Mouse (Mus musculus) adrenal gland, postnatal 10 days (tissue): ENCODE data around the gene Mrtfb. TPM values are rescaled to one million over a fixed set of nuclear protein-coding genes. Genes with fewer than 3 reads are reported as not detected.

Experiments used
- DNase-seq: peaks from one replicate; pipeline ENCODE4 v3.0.0; 2021; ENCODE audit warnings: mixed read lengths
- total RNA-seq, 2 experiments: library from RNA; stranded (reverse); gene quantifications; 2 replicates each; pipeline ENCODE4 v1.2.3; 2021

The Mrtfb gene
- total RNA-seq, 2 experiments from 2014 or later = 28.8 to 34.0 TPM

- peak; percentile 65 for DNase-seq
Measured at GRCm38 (mm10) chr16:13437770-13438372, 181.6 kb downstream of the Mrtfb start.

GRCm38 (mm10) chr16:13440468-13440867, 184.2 kb downstream of the Mrtfb start:
- peak; percentile 55 for DNase-seq

- DNase-seq = no peak
Measured at GRCm38 (mm10) chr16:13443764-13444163, 187.5 kb downstream of the Mrtfb start.

- no peak for DNase-seq
Measured at GRCm38 (mm10) chr16:13445461-13445860, 189.2 kb downstream of the Mrtfb start.

GRCm38 (mm10) chr16:13446488-13446887, 190.2 kb downstream of the Mrtfb start:
- peak; percentile 48 for DNase-seq

- no peak for DNase-seq
Measured at GRCm38 (mm10) chr16:13446971-13447283, 190.6 kb downstream of the Mrtfb start.

- peak; percentile 84 for DNase-seq
Measured at GRCm38 (mm10) chr16:13447284-13448050, 191.2 kb downstream of the Mrtfb start.

- peak; percentile 79 for DNase-seq
Measured at GRCm38 (mm10) chr16:13448051-13448705, 191.9 kb downstream of the Mrtfb start.

- no peak for DNase-seq
Measured at GRCm38 (mm10) chr16:13448706-13449090, 192.4 kb downstream of the Mrtfb start.

- no peak for DNase-seq
Measured at GRCm38 (mm10) chr16:13449491-13449890, 193.2 kb downstream of the Mrtfb start.

GRCm38 (mm10) chr16:13450831-13451230, 194.6 kb downstream of the Mrtfb start:
- no peak for DNase-seq

- DNase-seq = peak; percentile 60
Measured at GRCm38 (mm10) chr16:13451991-13452390, 195.7 kb downstream of the Mrtfb start.

- peak; percentile 43 for DNase-seq
Measured at GRCm38 (mm10) chr16:13452661-13453060, 196.4 kb downstream of the Mrtfb start.

- no peak for DNase-seq
Measured at GRCm38 (mm10) chr16:13454026-13454600, 197.8 kb downstream of the Mrtfb start.

GRCm38 (mm10) chr16:13455560-13455959, 199.3 kb downstream of the Mrtfb start:
- peak; percentile 74 for DNase-seq

- DNase-seq = no peak
Measured at GRCm38 (mm10) chr16:13458556-13458955, 202.3 kb downstream of the Mrtfb start.

GRCm38 (mm10) chr16:13460071-13460470, 203.8 kb downstream of the Mrtfb start:
- DNase-seq = no peak

GRCm38 (mm10) chr16:13460777-13461408, 204.6 kb downstream of the Mrtfb start:
- DNase-seq = no peak

GRCm38 (mm10) chr16:13464662-13465061, 208.4 kb downstream of the Mrtfb start:
- DNase-seq = no peak
